Mouse (Mus musculus): ENCODE results near the gene Fat4.

Gene Fat4

DNA sequence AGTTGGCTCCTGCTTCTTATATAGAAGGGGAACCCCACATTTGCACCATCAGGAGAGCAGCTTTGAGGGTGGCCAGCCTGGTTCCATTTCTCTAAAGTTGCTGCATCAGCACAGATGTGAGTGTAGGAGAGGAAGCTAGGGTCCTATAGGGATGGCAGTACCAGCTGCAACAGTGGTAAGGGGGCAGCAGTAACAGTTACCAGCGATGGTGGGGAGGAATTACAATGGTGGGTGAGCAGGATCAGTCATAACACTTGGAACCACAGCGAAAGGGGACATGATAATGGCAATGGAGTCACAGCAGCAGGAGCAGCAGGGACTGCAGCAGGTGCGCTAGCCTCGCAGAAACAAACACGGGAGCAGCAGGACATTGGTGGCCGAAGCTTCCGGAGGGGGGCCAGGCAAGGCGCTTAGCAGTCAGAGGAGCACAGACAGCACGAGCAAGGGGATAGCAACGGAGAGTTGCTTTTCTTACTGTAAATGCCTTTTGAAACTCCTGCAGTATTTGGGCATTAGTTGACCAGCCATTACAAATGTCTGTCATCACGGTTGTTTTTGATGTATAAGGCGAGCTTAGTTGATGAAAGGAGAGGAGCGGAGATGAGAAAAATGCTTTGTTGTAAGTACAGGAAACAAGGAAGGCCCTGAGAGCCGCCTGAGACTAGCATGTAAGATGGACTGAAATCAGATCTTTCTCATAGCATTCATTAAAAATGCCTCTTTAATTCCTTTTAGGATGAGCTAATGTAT is 21.1 kb downstream of the Fat4 start:
- no peak for DNase-seq (ENCODE audit: low read depth)

DNA sequence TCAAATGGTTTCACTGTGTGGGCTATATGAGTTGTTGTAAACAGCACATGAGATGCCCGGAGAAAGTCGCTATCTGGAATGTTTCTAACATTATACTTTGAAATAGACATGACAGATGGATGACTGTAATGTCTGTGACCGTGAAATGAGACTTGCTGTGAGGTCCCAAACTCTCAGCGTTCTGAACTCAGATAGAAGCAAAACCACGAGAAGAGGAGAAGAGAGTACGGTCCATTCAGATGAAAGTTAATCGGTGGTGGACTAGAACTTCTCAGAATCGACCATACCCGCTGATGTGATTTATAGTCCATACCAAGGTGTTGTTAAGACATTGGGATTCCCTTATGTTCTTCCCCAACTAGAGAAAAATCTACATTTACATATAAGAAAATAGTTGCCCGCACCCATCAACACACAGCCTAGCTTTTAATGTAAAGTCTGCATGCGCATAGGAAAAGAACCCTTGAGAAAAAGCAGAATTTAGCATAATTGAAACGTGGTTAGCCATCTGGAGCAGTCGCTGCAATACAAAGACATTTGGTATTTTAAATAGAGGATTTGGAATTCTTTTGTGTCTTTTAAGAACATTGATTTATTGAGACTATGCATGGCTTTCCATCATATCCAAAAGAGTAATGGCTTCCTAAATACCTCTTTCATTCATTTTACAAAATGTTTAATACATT is 21.8 kb downstream of the Fat4 start:
- no peak for DNase-seq (ENCODE audit: low read depth)

DNA sequence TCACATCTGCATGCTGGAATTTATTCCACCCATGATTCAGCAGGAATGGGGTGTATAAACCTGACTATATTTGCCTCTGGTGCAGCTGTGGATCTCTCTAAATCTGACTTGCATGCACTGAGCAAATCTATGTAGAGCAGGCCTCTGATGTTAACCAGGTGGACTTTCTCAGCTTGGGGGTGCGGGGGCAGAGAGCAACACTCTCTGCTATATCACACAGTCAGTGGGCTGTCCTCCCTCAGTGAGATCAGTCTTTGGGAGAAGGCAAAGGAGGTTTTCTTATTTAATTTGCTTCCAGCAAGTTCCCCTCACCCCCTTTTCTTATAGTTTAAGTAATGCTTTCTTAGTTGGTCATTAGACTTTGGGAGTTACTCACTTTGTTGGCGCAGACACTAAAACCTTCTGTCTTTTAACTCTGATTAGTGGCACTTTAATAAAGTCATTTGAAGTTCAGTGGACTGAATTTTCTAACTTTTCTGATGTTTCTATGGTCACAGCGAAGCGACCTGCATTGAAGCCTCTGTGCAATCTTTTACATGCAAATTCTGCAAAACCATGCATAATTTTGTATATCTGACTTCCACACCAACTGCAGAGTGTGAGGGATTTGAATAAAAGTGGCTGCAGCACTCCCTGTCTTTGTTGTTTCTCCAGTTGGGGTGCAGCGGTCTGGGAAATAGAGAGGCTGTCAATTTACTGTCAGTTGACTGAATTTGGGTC is 26.2 kb downstream of the Fat4 start:
- no peak for DNase-seq (ENCODE audit: low read depth)

DNA sequence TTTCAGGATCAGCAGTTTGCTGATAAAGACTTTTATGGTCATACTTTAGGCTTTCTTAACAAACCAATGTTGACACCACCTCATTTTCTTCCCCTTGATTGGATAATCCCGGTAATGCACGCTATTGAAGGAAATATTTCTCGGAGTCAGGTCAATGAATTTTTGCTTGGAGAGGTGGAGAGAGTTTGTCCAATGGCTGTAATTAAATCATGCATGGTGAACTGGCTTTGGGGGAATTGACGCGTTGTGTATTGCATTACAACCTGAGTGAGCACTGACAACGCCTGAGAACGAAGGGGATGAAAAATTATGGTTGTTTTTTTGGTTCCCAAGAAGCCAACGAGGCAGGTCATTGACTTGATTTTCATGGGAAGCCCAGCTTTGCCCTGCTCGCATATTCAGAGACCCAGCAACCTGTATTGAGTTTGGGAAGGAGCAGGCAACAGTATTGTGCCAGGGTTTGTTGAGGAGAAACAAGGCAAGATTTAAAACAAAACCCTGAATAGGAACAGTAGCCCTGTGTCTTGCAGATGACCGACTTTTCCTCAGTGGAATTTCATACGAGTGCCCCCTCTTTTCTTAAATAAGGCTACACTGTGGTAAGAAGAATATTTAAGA is 26.9 kb downstream of the Fat4 start:
- DNase-seq (ENCODE audit: low read depth): no peak

DNA sequence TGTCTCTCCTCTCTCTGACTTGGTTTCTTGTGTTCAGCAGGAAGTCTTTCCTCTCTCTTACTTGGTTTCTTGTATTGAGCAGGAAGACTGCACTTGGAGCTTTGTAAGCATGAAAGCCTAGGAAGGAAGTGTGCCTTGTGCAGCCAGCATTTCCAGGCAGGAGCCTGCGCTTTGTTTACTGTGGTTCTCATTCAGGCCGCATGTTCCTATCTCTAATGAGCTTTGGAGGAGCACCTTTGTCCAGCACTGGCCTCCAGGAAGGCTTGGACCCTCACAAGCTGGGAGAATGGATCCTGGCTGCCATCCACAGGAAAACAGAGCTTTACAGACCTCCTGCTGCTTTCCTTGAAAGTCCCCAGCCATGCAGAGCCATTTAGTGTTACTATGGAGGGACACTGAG is 32.2 kb downstream of the Fat4 start:
- DNase-seq (ENCODE audit: low read depth): no peak

DNA sequence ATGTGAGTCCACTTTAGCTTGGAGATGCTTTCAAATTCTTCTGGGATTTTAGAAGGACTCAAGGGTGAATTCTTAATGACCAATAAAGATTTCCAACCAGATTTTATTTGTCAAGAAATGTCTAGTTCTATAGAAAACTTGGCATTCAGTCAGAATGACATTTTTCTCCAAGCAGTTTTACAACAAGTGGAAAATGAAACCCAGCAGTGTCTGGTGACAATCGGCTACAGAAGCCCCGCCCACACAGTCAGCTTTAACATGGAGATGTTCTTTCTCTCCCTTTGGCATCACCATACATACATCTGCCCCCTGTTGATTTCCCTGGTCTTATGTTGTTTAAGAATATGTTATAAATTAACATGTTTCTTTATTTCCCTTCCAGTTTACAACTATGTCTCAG is 34.3 kb downstream of the Fat4 start:
- no peak for DNase-seq (ENCODE audit: low read depth)

DNA sequence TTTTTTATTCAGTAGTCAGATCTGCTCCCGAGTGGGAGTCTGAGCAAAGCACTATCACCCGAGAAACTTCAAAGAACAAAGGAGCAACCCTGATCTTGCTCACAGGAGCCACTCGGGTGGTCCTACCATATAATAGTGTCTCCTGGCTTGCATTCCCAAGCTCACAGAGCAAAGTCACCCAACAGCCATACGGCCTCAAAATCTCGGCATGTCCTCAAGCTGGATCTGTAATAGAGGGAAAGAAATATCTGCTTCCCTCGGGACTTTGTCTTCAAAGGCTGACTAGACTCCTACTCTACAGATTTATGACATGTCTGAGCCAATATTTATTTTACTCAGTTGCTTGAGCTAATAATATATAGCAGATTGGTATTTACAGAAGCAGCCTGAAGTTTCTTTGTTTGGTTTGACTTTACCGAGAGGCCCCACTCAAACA is 36.5 kb downstream of the Fat4 start:
- DNase-seq (ENCODE audit: low read depth): no peak

DNA sequence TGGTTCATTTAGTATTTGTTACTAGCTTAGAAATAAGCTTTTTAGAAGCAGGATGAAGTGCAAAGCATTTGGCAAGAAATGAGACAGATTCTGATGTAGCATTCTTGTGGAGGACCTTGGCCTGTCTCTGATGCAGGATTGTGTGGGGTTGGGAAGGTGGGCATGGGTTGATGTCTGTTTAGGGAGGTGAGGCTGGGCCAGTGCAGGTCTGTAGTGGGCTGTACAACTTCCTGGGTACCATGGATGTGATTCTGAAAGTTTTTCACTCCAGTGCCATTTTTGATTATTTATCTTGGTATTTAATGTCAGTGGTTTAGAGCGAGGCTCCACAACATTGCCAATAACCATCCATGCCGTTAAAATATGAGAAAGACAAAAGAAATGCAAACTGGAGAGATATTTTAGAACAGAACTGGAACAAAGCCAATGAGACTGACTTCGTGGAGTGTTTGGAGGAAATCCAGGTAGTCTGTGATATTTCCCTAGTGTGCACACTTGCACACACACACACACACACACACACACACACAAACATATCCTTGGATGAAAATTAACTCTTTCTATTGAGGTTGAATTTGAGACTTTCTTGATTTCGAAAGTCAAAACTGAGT is 41.4 kb downstream of the Fat4 start:
- DNase-seq (ENCODE audit: low read depth): no peak

DNA sequence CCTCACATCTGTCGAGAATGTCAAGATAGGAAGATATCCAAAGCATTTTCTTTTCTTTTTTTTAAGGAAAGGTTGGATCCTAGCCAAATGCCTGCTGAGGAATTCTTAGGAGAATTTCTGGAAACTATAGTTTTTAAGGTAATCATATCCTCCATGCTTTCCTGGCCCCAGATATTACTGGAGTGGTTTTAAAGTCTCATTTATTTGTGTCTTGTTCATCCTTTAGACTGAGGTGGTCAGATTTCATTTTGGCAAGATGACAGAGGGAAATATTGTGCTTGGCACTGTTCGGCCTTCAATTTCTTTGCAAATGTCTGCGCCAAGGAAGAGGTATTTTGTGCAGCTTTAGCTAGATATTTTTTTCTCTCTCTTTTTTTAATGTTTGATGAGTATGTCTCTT is 42.0 kb downstream of the Fat4 start:
- peak; percentile 91 for DNase-seq (ENCODE audit: low read depth)

DNA sequence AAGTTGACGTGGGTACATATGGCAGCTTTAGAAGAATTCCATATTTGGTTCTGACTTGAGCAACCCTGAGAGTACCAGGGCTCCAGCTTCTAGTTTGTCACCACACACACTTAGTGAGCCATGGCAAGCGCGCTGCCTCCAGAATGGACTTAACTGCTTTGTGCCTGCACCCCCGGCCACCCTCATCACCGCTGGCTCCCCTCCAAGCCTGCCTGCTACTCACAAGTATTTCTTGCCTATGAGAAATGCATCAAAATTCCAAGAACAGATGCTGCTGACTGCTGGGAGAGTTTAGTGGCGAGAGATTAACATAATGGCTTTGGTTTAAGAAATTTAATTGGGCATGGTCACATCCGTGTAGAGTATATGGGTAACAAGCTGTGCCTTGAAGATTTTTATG is 48.0 kb downstream of the Fat4 start:
- DNase-seq (ENCODE audit: low read depth): peak; percentile 47

DNA sequence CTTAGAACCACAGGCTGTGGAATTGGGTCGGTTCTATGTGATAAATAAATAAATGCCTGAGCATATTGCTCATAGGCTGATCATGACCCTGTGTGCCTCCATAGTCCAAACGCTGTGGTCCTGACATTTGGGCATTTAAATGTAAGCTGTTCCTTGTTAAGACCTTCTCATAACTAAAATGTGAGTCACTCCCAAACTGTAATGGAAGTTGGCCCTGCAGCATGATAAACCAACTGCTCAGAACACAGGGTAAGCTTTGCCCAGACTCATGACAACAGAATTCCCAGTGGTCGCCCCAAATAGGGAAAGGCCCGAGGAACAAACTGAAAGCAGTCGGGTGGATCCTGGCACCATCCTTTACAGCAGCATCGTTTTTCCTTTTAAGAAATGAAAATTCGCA is 49.7 kb downstream of the Fat4 start:
- peak; percentile 83 for DNase-seq (ENCODE audit: low read depth)

DNA sequence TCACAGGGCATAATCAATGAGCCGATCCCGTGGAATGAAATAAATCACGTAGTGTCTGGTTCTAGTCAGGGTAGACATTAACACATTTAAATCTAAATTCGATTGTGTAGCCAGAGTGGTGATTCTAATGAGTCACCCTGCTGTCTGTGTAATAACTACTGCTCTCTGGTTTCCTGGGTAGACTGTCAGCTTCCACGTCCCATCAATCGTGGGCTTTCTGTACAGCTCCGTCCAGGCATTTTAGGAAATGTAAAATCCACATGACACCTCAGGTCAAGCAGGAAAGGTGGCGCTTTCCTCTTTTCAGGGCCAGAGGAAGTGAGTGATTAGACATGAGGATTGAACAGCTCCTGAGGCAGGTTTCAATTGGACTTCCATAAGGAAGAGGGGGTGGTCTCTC is 50.4 kb downstream of the Fat4 start:
- DNase-seq (ENCODE audit: low read depth): peak; percentile 51

DNA sequence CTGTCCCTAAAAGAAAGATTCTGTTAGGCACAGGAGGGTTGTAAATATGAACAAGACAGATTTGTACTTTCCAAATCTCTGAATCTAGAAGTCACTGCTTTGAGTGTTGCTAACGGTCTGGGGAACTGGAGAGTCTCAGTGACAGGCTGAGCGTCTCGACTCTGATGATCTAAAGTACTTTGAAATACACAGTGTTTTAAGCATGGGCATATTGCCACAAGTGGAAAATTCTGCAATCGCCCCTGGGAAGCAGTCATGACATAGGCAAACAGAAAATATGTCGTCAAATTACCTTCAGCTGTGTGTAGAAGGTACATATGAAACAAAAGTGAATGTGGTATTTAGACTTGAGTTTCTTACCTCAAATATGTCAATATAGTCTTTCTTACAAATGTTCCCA is 51.4 kb downstream of the Fat4 start:
- DNase-seq (ENCODE audit: low read depth): peak; percentile 46

DNA sequence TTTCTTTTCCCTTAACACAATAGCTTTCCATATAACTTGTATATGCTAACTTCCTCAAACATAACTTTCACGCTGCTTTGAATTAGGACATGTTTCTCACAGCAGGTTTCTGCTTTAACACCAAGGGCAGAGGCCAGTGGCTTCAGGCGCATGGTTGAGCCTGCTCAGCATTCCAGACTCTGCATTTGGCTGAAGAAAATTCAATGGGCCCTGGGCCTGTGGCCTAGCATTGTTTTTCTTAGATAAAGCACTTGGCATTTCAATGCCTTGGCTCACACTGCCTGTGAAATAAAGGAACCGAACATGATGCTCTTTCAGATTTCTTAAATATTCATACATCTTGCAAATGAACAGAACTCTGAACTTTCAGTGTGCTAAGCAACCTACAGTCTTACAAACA is 52.8 kb downstream of the Fat4 start:
- peak; percentile 35 for DNase-seq (ENCODE audit: low read depth)

DNA sequence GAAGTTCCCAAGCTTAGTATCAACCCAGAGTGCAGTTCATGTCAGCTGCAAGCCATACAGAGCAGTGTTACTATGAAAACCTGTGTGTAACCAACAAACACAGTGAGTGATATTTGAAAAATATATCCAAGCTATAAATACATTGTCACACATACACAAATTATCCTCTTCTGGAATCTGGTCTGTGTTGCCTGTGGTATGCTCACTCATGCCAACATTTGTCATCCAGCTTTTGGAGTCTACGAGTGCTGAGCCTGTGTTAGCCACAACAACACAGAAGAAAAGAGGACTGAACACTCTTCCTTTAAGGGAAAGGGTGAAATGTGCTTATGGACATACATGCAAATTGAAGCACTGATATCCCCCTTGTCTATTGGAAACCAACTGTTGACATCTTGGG is 53.6 kb downstream of the Fat4 start:
- DNase-seq (ENCODE audit: low read depth): peak; percentile 19

DNA sequence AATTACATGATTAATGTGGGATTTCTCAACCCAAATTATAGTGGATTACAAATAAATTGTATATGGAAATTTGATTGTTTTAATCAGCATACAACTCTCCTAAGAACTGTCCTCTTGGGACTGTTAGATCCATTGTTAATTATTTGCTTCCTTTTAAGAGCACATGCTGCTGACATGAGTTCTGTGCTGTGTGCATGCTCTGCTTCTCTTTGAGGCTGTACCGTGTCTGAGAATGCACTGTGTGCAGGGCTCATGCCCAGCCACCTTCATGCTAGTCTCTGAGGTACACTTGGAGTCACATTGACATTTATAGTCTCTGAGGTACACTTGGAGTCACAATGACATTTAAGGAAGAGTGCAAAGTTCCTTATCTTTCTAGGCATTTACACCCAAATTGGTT is 58.4 kb downstream of the Fat4 start:
- no peak for DNase-seq (ENCODE audit: low read depth)

DNA sequence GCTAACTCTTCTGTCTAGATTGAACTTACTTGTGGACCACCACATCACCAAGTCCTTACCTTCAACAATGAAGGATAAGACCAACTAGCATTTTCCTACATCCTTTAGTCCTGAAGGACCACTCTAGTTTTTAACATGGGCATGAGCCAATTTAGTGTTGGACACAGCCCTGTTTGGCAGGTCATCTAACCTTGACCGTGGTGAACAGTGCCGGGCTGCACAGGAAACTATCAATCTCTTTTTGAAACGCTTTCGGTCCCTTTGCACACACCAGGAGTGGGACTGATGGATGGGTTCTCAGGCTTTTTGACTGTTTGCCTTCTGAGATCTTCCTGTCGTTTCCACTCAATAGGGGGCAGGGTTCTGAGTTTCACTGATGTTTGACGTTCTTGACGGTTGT is 61.0 kb downstream of the Fat4 start:
- no peak for DNase-seq (ENCODE audit: low read depth)

DNA sequence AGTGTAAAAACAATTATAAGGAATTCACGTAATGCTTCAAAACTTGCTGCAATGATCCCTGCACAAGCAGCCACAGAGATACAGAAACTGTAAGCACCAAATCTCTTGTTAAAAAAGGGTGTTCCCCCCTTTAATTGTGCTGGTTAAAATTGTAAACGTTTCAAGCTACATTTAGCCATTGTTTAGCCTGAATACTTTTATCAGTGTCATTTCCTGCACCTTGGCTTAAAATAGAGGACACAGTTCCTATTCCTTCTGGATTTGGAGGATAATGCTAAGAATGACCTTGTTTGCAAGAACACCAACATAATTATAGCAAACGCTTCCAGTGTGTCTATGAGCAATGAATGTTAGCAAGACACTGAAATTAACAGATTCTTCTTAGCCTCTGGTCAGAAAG is 65.9 kb downstream of the Fat4 start:
- DNase-seq (ENCODE audit: low read depth): no peak

DNA sequence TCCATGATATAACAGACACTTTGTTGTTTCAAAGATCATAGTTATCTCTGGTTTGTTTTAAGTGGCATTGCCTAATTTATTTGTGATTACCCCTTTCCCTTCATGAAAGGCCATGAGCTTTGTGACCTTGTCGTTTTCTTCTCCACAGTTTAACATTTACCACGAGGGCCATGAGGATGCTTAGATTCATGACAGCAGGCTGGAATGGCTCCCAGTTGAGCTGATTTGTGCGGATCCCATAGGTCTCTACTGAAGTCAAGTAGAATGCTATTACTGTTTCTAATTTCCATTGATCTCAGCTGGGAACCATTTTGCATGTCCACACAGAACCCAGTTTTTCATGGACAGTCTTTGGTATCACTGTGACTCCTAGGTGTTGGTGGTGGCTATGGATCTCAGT is 67.5 kb downstream of the Fat4 start:
- DNase-seq (ENCODE audit: low read depth): no peak

DNA sequence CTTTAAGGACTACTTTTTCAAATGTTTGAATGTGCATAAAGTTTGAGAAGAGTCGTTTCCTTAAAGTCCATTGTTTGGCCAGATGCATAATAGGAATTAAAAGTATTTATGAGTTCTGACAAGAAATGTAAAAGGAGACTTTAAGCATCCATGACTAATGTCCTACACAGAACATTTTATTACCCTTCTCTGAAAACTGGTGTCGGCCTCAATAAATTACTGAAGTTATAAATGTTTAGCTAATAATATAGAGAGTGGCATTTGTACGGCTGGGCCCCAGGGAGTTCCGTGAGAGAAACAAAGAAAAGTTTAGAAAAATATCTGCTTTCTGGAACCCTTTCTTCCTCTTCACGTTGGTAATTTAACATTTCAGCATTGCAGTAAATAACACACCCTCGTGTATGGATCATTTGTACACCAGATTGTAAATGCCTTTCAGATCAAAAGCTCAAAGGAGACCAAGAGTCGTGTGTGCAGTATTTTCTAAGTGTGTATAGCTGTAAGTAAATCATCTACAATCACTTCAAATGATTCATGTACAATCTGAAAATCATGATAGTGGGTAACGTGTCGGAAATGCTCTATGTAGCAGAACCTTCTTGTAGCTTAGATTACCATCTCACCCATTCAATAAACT is 69.4 kb downstream of the Fat4 start:
- no peak for DNase-seq (ENCODE audit: low read depth)

DNA sequence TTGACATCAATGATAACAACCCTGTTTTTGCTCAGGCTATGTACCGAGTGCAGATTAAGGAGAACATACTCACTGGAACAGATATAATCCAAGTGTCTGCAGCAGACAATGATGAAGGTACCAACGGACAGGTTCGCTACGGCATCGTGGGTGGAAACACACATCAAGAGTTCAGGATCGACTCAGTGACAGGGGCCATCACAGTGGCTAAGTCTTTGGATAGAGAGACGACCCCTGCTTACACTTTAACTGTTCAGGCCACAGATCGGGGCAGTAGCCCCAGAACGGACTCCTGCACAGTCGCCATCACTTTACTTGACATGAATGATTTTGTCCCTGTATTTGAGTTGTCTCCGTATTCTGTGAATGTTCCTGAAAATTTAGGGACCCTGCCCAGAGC is 70.4 kb downstream of the Fat4 start:
- DNase-seq (ENCODE audit: low read depth): no peak

DNA sequence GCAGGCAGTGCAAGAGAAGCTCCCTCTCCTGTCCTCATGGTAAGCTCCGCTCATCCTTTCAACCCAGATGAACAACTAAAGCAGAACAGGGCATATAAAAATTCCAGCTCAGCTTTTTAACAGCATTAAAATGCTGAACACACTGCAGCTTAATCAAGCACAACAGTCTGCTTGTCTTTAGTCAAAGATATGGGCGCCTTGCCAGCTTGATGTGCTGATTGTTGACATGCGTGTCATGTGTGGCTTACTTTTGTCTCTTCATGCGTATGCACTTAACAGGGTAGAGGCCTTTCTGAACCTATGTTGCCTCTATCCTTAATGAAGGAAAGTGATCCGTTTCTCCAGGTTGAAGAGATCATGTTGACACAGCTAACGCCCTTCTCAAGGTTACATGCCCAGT is 75.6 kb downstream of the Fat4 start:
- DNase-seq (ENCODE audit: low read depth): peak; percentile 9
